Mouse (Mus musculus): ENCODE measurements around the gene Akr1a1. TPM values are rescaled to one million over a fixed set of nuclear protein-coding genes. Genes with fewer than 3 reads are reported as not detected.
"Not testable (repeated sequence)": the region's sequence is repeated elsewhere in the genome, so short reads cannot be mapped to it uniquely, and the experiment has no call there.

Akr1a1 gene
- total and polyA plus RNA-seq, 2 experiments from 2014 or later, result 465 to 533 TPM

GRCm38 (mm10) chr4:116689309-116689876 is 37.9 kb upstream of the Akr1a1 start:
- peaks cover 57% of the 10 kb centered on the region for H3K36me3 ChIP-seq (replicated peaks; ENCODE audit: control insufficient read depth, insufficient read depth, low read length)
- H3K9ac ChIP-seq (replicated peaks; ENCODE audit: low read depth, low read length), result no peak overlapping the region
- H3K4me3 ChIP-seq (ENCODE audit: low read depth, low read length), result no peak overlapping the region
- H3K4me2 ChIP-seq (ENCODE audit: low read depth, low read length), result no peak overlapping the region
- DNase-seq (ENCODE audit: low spot score) (no peak), ATAC-seq (ENCODE audit: insufficient read depth, low read depth) (no peak)
- peaks cover 16% of the 10 kb centered on the region; the same call in 1 of the 2 replicates for H3K4me1 ChIP-seq (ENCODE audit: control insufficient read depth, insufficient read depth)
- TF ChIP-seq CTCF (IDR thresholded peaks at IDR 0.05; ENCODE audit: low read depth) (no peak), EP300 (IDR thresholded peaks at IDR 0.05; ENCODE audit: low read depth) (no peak)
- no peak overlapping the region for H3K27ac ChIP-seq (ENCODE audit: low read depth)
- no peaks in the 10 kb centered on the region for H3K9me3 ChIP-seq (replicated peaks; ENCODE audit: control insufficient read depth, low read length)
- WGBS, result 83% methylated on average over 4 of the region's 4 CpGs
- H3K27me3 ChIP-seq (ENCODE audit: control insufficient read depth, insufficient read depth, low read length), result no peaks in the 10 kb centered on the region

- 22% methylated on average over 1 of the region's 1 CpGs for WGBS
- H3K4me1 ChIP-seq (ENCODE audit: control insufficient read depth, insufficient read depth), result peaks cover 16% of the 10 kb centered on the region; the same call in 1 of the 2 replicates
- no peaks in the 10 kb centered on the region for H3K9me3 ChIP-seq (replicated peaks; ENCODE audit: control insufficient read depth, low read length)
- TF ChIP-seq CTCF (IDR thresholded peaks at IDR 0.05; ENCODE audit: low read depth) (no peak), EP300 (IDR thresholded peaks at IDR 0.05; ENCODE audit: low read depth) (no peak)
- ATAC-seq (ENCODE audit: insufficient read depth, low read depth) (no peak), DNase-seq (ENCODE audit: low spot score) (no peak)
- peaks cover 34% of the 10 kb centered on the region for H3K36me3 ChIP-seq (replicated peaks; ENCODE audit: control insufficient read depth, insufficient read depth, low read length)
- peak overlapping the region; percentile 67 for H3K4me2 ChIP-seq (ENCODE audit: low read depth, low read length)
- H3K27ac ChIP-seq (ENCODE audit: low read depth), result no peak overlapping the region
- no peaks in the 10 kb centered on the region for H3K27me3 ChIP-seq (ENCODE audit: control insufficient read depth, insufficient read depth, low read length)
- peak overlapping the region; percentile 69; the same call in 1 of the 2 replicates for H3K9ac ChIP-seq (replicated peaks; ENCODE audit: low read depth, low read length)
- peak overlapping the region; percentile 79 for H3K4me3 ChIP-seq (ENCODE audit: low read depth, low read length)
These were observed 35.6 kb upstream of the Akr1a1 start for GRCm38 (mm10) chr4:116687041-116687440.

- Histone ChIP-seq H3K36me3 (replicated peaks; ENCODE audit: control insufficient read depth, insufficient read depth, low read length) (peaks cover 27% of the 10 kb centered on the region), H3K4me2 (ENCODE audit: low read depth, low read length) (peak within 1 kb of the TSS; percentile 67), H3K4me1 (ENCODE audit: control insufficient read depth, insufficient read depth) (peaks cover 13% of the 10 kb centered on the region; the same call in 1 of the 2 replicates), H3K27ac (ENCODE audit: low read depth) (peak within 1 kb of the TSS; percentile 98), H3K27me3 (ENCODE audit: control insufficient read depth, insufficient read depth, low read length) (no peaks in the 10 kb centered on the region), H3K9ac (replicated peaks; ENCODE audit: low read depth, low read length) (peak within 1 kb of the TSS; percentile 69), H3K9me3 (replicated peaks; ENCODE audit: control insufficient read depth, low read length) (no peaks in the 10 kb centered on the region), H3K4me3 (ENCODE audit: low read depth, low read length) (peak within 1 kb of the TSS; percentile 79)
- TF ChIP-seq CTCF (IDR thresholded peaks at IDR 0.05; ENCODE audit: low read depth), result peak; percentile 88
- peak; percentile 98 for TF ChIP-seq EP300 (IDR thresholded peaks at IDR 0.05; ENCODE audit: low read depth)
- ATAC-seq (ENCODE audit: insufficient read depth, low read depth) (peak; percentile 95), DNase-seq (ENCODE audit: low spot score) (peak; percentile 87)
- WGBS, result under 1% methylated on average over 56 of the region's 56 CpGs
These were observed 34.1 kb upstream of the Akr1a1 start, which contains the start of gene Prdx1 for GRCm38 (mm10) chr4:116685402-116686061. Prdx1 (plus strand) TSS chr4:116685544.

GRCm38 (mm10) chr4:116684665-116685064 is 33.2 kb upstream of the Akr1a1 start:
- Histone ChIP-seq H3K27ac (ENCODE audit: low read depth) (peak overlapping the region; percentile 98), H3K4me3 (ENCODE audit: low read depth, low read length) (peak overlapping the region; percentile 79; the same call in 1 of the 2 replicates), H3K4me1 (ENCODE audit: control insufficient read depth, insufficient read depth) (peaks cover 12% of the 10 kb centered on the region; the same call in 1 of the 2 replicates), H3K9me3 (replicated peaks; ENCODE audit: control insufficient read depth, low read length) (no peaks in the 10 kb centered on the region), H3K4me2 (ENCODE audit: low read depth, low read length) (peak overlapping the region; percentile 67; the same call in 1 of the 2 replicates), H3K36me3 (replicated peaks; ENCODE audit: control insufficient read depth, insufficient read depth, low read length) (peaks cover 22% of the 10 kb centered on the region), H3K9ac (replicated peaks; ENCODE audit: low read depth, low read length) (peak overlapping the region; percentile 69), H3K27me3 (ENCODE audit: control insufficient read depth, insufficient read depth, low read length) (no peaks in the 10 kb centered on the region)
- TF ChIP-seq EP300 (IDR thresholded peaks at IDR 0.05; ENCODE audit: low read depth), result no peak
- TF ChIP-seq CTCF (IDR thresholded peaks at IDR 0.05; ENCODE audit: low read depth), result no peak
- 80% methylated on average over 2 of the region's 2 CpGs for WGBS
- ATAC-seq (ENCODE audit: insufficient read depth, low read depth) (no peak), DNase-seq (ENCODE audit: low spot score) (no peak)

- no peaks in the 10 kb centered on the region for H3K27me3 ChIP-seq (ENCODE audit: control insufficient read depth, insufficient read depth, low read length)
These were observed 32.5 kb upstream of the Akr1a1 start for GRCm38 (mm10) chr4:116683957-116684356.

GRCm38 (mm10) chr4:116680521-116680920 is 29.0 kb upstream of the Akr1a1 start:
- H3K27ac ChIP-seq (ENCODE audit: low read depth); H3K4me2 ChIP-seq (ENCODE audit: low read depth, low read length); H3K9ac ChIP-seq (replicated peaks; ENCODE audit: low read depth, low read length); H3K9me3 ChIP-seq (replicated peaks; ENCODE audit: control insufficient read depth, low read length); H3K4me1 ChIP-seq (ENCODE audit: control insufficient read depth, insufficient read depth); H3K4me3 ChIP-seq (ENCODE audit: low read depth, low read length); H3K36me3 ChIP-seq (replicated peaks; ENCODE audit: control insufficient read depth, insufficient read depth, low read length); DNase-seq (ENCODE audit: low spot score); H3K27me3 ChIP-seq (ENCODE audit: control insufficient read depth, insufficient read depth, low read length); ATAC-seq (ENCODE audit: insufficient read depth, low read depth): not testable (repeated sequence)
- 96% methylated on average over 4 of the region's 4 CpGs for WGBS

More at GRCm38 (mm10) chr4:116683957-116684356, 32.5 kb upstream of the Akr1a1 start:
- no peak overlapping the region for H3K27ac ChIP-seq (ENCODE audit: low read depth)
- no peak overlapping the region for H3K4me3 ChIP-seq (ENCODE audit: low read depth, low read length)
- no peaks in the 10 kb centered on the region for H3K9me3 ChIP-seq (replicated peaks; ENCODE audit: control insufficient read depth, low read length)
- ATAC-seq (ENCODE audit: insufficient read depth, low read depth) (no peak), DNase-seq (ENCODE audit: low spot score) (no peak)
- WGBS, result 62% methylated on average over 4 of the region's 4 CpGs
- H3K4me2 ChIP-seq (ENCODE audit: low read depth, low read length), result no peak overlapping the region
- H3K4me1 ChIP-seq (ENCODE audit: control insufficient read depth, insufficient read depth), result peaks cover 12% of the 10 kb centered on the region; the same call in 1 of the 2 replicates
- TF ChIP-seq EP300 (IDR thresholded peaks at IDR 0.05; ENCODE audit: low read depth) (no peak), CTCF (IDR thresholded peaks at IDR 0.05; ENCODE audit: low read depth) (no peak)
- H3K36me3 ChIP-seq (replicated peaks; ENCODE audit: control insufficient read depth, insufficient read depth, low read length), result peaks cover 15% of the 10 kb centered on the region
- H3K9ac ChIP-seq (replicated peaks; ENCODE audit: low read depth, low read length), result no peak overlapping the region

Measured in heart, postnatal 0 days (tissue).